Mouse (Mus musculus) midbrain, postnatal 0 days (tissue): ENCODE measurements at regions not wholly inside any gene's neighbourhood (a gene's known extent, or its start where the extent isn't known, plus 50 kb on each side); places are given as distances from the start of the nearest gene placed in this dataset.
A peak's percentile ranks its signal among the peaks of the same experiment; 100 is the strongest.

Source experiments
- ATAC-seq: fragments of 200-750 bp; cut with Nextera tagmentation; 2 replicates; pipeline ENCODE4 v1.8.0; 2017; ENCODE audit warnings: moderate number of reproducible peaks, mild to moderate bottlenecking, moderate TSS enrichment, moderate library complexity; ENCODE audit not compliant: low FRiP score
- DNase-seq: peaks from one replicate; pipeline ENCODE4 v3.0.0-alpha.2; 2015; ENCODE audit warnings: low spot score
- H3K27ac ChIP-seq: fragments of 300-500 bp; sonication (generic); 2 replicates; pipeline ENCODE4 v1.5.1; 2014; ENCODE audit warnings: low read depth, mild to moderate bottlenecking, low read length, mixed read lengths
- H3K27me3 ChIP-seq: fragments of 300-500 bp; sonication (generic); 2 replicates; pipeline ENCODE4 v1.6.1; 2014; ENCODE audit warnings: low read length, control low read depth, mixed read lengths; ENCODE audit not compliant: insufficient read depth
- H3K36me3 ChIP-seq: fragments of 300-500 bp; sonication (generic); 2 replicates; pipeline ENCODE4 v1.6.1; 2014; ENCODE audit warnings: low read length, control low read depth, mixed read lengths; ENCODE audit not compliant: insufficient read depth
- H3K4me1 ChIP-seq: fragments of 300-500 bp; sonication (generic); 2 replicates; pipeline ENCODE4 v1.6.1; 2014; ENCODE audit warnings: mild to moderate bottlenecking, control low read depth, antibody characterized with exemption, low read length, mixed read lengths; ENCODE audit not compliant: insufficient read depth
- H3K4me2 ChIP-seq: fragments of 300-500 bp; sonication (generic); 2 replicates; pipeline ENCODE4 v1.6.1; 2014; ENCODE audit warnings: low read depth, mild to moderate bottlenecking, low read length, mixed read lengths; ENCODE audit not compliant: poor library complexity, severe bottlenecking
- H3K4me3 ChIP-seq: fragments of 300-500 bp; sonication (generic); 2 replicates; pipeline ENCODE4 v1.5.1; 2014; ENCODE audit warnings: low read depth, mild to moderate bottlenecking, low read length, moderate library complexity
- H3K9ac ChIP-seq: fragments of 300-500 bp; sonication (generic); replicated peaks from 2 replicates; pipeline ENCODE4 v1.6.1; 2014; ENCODE audit warnings: mild to moderate bottlenecking, low read length, moderate library complexity, mixed read lengths; ENCODE audit not compliant: poor library complexity, severe bottlenecking
- H3K9me3 ChIP-seq: fragments of 300-500 bp; sonication (generic); 2 replicates; pipeline ENCODE4 v1.6.1; 2016; ENCODE audit warnings: low read length, control low read depth
- CTCF ChIP-seq: IDR thresholded peaks from 2 replicates; pipeline ENCODE4 v1.5.1; 2016; ENCODE audit warnings: antibody characterized with exemption, mild to moderate bottlenecking
- WGBS: fragments of 180-500 bp; shearing (Covaris S2); extraction: QIAGEN DNeasy Blood & Tissue Kit; methylation state at CpG from one replicate; pipeline ENCODE4 v1.1.7; 2014; 5-methylcytosine and 5-hydroxymethylcytosine counted together

- H3K4me3 ChIP-seq: no peak overlapping the region
- H3K9ac ChIP-seq: no peak overlapping the region
- H3K4me1 ChIP-seq: no peaks in the 10 kb centered on the region
- no peak for ATAC-seq
- no peak for DNase-seq
- H3K9me3 ChIP-seq: no peaks in the 10 kb centered on the region
- no peaks in the 10 kb centered on the region for H3K36me3 ChIP-seq
- no peak for TF ChIP-seq CTCF
- H3K27me3 ChIP-seq: no peaks in the 10 kb centered on the region
- no peak overlapping the region for H3K27ac ChIP-seq
- H3K4me2 ChIP-seq: no peak overlapping the region
- WGBS: 81% methylated on average over 2 of the region's 2 CpGs
These were observed 293.4 kb upstream of the Acvr2a start for GRCm38 (mm10) chr2:48520535-48520971.

- 70% methylated on average over 2 of the region's 2 CpGs for WGBS
- no peak overlapping the region for H3K4me3 ChIP-seq
- no peaks in the 10 kb centered on the region for H3K27me3 ChIP-seq
- H3K36me3 ChIP-seq: no peaks in the 10 kb centered on the region
- no peak overlapping the region for H3K4me2 ChIP-seq
- no peak overlapping the region for H3K27ac ChIP-seq
- DNase-seq (no peak), ATAC-seq (no peak)
- H3K4me1 ChIP-seq: peaks cover 6% of the 10 kb centered on the region
- no peak for TF ChIP-seq CTCF
- H3K9ac ChIP-seq: no peak overlapping the region
- H3K9me3 ChIP-seq: no peaks in the 10 kb centered on the region
These were observed 278.5 kb upstream of the Acvr2a start for GRCm38 (mm10) chr2:48535453-48535852.

GRCm38 (mm10) chr2:48536930-48537329 lies 277.0 kb upstream of the Acvr2a start:
- WGBS: 85% methylated on average over 4 of the region's 4 CpGs
- Histone ChIP-seq H3K9me3 (no peaks in the 10 kb centered on the region), H3K27ac (no peak overlapping the region), H3K27me3 (no peaks in the 10 kb centered on the region), H3K4me1 (peaks cover 6% of the 10 kb centered on the region), H3K4me3 (no peak overlapping the region), H3K4me2 (no peak overlapping the region), H3K9ac (no peak overlapping the region), H3K36me3 (no peaks in the 10 kb centered on the region)
- no peak for DNase-seq
- no peak for TF ChIP-seq CTCF
- no peak for ATAC-seq

GRCm38 (mm10) chr2:48538668-48539341 lies 275.1 kb upstream of the Acvr2a start:
- DNase-seq (peak; percentile 60), ATAC-seq (peak; percentile 79)
- Histone ChIP-seq H3K4me2 (peak overlapping the region; percentile 49), H3K27ac (peak overlapping the region; percentile 27), H3K4me1 (peaks cover 6% of the 10 kb centered on the region), H3K27me3 (no peaks in the 10 kb centered on the region), H3K9ac (peak overlapping the region; percentile 44), H3K36me3 (no peaks in the 10 kb centered on the region), H3K9me3 (no peaks in the 10 kb centered on the region), H3K4me3 (peak overlapping the region; percentile 26)
- 13% methylated on average over 13 of the region's 13 CpGs for WGBS
- no peak for TF ChIP-seq CTCF

GRCm38 (mm10) chr2:48539465-48540055 lies 274.3 kb upstream of the Acvr2a start:
- Histone ChIP-seq H3K9ac (no peak overlapping the region), H3K27ac (no peak overlapping the region), H3K4me3 (no peak overlapping the region), H3K4me2 (peak overlapping the region; percentile 49; the same call in 1 of the 2 replicates), H3K9me3 (no peaks in the 10 kb centered on the region), H3K36me3 (no peaks in the 10 kb centered on the region), H3K27me3 (no peaks in the 10 kb centered on the region), H3K4me1 (peaks cover 6% of the 10 kb centered on the region)
- ATAC-seq (no peak), DNase-seq (no peak)
- TF ChIP-seq CTCF: no peak
- 67% methylated on average over 4 of the region's 4 CpGs for WGBS

GRCm38 (mm10) chr2:48544377-48544776 lies 269.5 kb upstream of the Acvr2a start:
- no peaks in the 10 kb centered on the region for H3K9me3 ChIP-seq
- DNase-seq: no peak
- no peak overlapping the region for H3K4me2 ChIP-seq
- ATAC-seq: no peak
- no peak for TF ChIP-seq CTCF
- no peak overlapping the region for H3K27ac ChIP-seq
- WGBS: 74% methylated on average over 4 of the region's 4 CpGs
- H3K4me3 ChIP-seq: no peak overlapping the region
- H3K27me3 ChIP-seq: no peaks in the 10 kb centered on the region
- no peaks in the 10 kb centered on the region for H3K36me3 ChIP-seq
- no peaks in the 10 kb centered on the region for H3K4me1 ChIP-seq
- H3K9ac ChIP-seq: no peak overlapping the region
